Mouse (Mus musculus): Measurements from ENCODE around the gene Kcmf1. TPM values are rescaled to one million over a fixed set of nuclear protein-coding genes. Genes with fewer than 3 reads are reported as not detected.

Kcmf1 gene
- total RNA-seq (2021): 100 to 1,000 TPM; 104 to 110 TPM

GRCm38 (mm10) chr6:72899781-72900681 is at the start of gene Kcmf1:
Gene Kcmf1, minus strand, starts transcription at chr6:72899979.
- DNase-seq: peak; percentile 80 to 86
- intact Hi-C loops (cut with DNase I): loop anchor here (2.0 to 5.0 kb wide), 3 partner anchors 48 to 263 kb away; partner anchors contain the start of gene Tcf7l1

GRCm38 (mm10) chr6:72949161-72949756 is 49.5 kb upstream of the Kcmf1 start:
- no peak for DNase-seq
- intact Hi-C loops (cut with DNase I): no loop called here

- intact Hi-C loops (cut with DNase I): no loop called here
- no peak for DNase-seq
Measured at GRCm38 (mm10) chr6:72948392-72948791, 48.6 kb upstream of the Kcmf1 start.

- no peak for DNase-seq
- intact Hi-C loops (cut with DNase I): no loop called here
Measured at GRCm38 (mm10) chr6:72947960-72948359, 48.2 kb upstream of the Kcmf1 start.

GRCm38 (mm10) chr6:72940493-72940892 is 40.7 kb upstream of the Kcmf1 start:
- DNase-seq: peak; percentile 75 to 79
- intact Hi-C loops (cut with DNase I): loop anchor here (1.0 kb wide), 5 partner anchors 18 to 288 kb away; partner anchors contain the start of gene Tmsb10

- no peak for DNase-seq
- intact Hi-C loops (cut with DNase I): no loop called here
Measured at GRCm38 (mm10) chr6:72937859-72938258, 38.1 kb upstream of the Kcmf1 start.

GRCm38 (mm10) chr6:72937430-72937829 is 37.7 kb upstream of the Kcmf1 start:
- intact Hi-C loops (cut with DNase I): no loop called here
- no peak for DNase-seq

- intact Hi-C loops (cut with DNase I): no loop called here
- no peak for DNase-seq
Measured at GRCm38 (mm10) chr6:72932955-72933354, 33.2 kb upstream of the Kcmf1 start.

GRCm38 (mm10) chr6:72931533-72931932 is 31.8 kb upstream of the Kcmf1 start:
- no peak for DNase-seq
- intact Hi-C loops (cut with DNase I): no loop called here

GRCm38 (mm10) chr6:72929795-72930398 is 30.1 kb upstream of the Kcmf1 start:
- DNase-seq: no peak
- intact Hi-C loops (cut with DNase I): no loop called here

GRCm38 (mm10) chr6:72926755-72927482 is 27.1 kb upstream of the Kcmf1 start:
- peak; percentile 39 to 52 for DNase-seq

GRCm38 (mm10) chr6:72926031-72926430 is 26.3 kb upstream of the Kcmf1 start:
- no peak for DNase-seq
- intact Hi-C loops (cut with DNase I): no loop called here

More at GRCm38 (mm10) chr6:72926755-72927482, 27.1 kb upstream of the Kcmf1 start:
- intact Hi-C loops (cut with DNase I): no loop called here

- intact Hi-C loops (cut with DNase I): no loop called here
- DNase-seq: no peak
Measured at GRCm38 (mm10) chr6:72923381-72923780, 23.6 kb upstream of the Kcmf1 start.

- intact Hi-C loops (cut with DNase I): no loop called here
- DNase-seq: no peak
Measured at GRCm38 (mm10) chr6:72921081-72921480, 21.3 kb upstream of the Kcmf1 start.

GRCm38 (mm10) chr6:72918510-72919033 is 18.8 kb upstream of the Kcmf1 start:
- intact Hi-C loops (cut with DNase I): no loop called here
- no peak for DNase-seq

GRCm38 (mm10) chr6:72916330-72916729 is 16.6 kb upstream of the Kcmf1 start:
- no peak for DNase-seq
- intact Hi-C loops (cut with DNase I): no loop called here

GRCm38 (mm10) chr6:72914087-72914749 is 14.4 kb upstream of the Kcmf1 start:
- DNase-seq: no peak
- intact Hi-C loops (cut with DNase I): no loop called here

GRCm38 (mm10) chr6:72911261-72911660 is 11.5 kb upstream of the Kcmf1 start:
- DNase-seq: no peak
- intact Hi-C loops (cut with DNase I): no loop called here

- DNase-seq: no peak
- intact Hi-C loops (cut with DNase I): loop anchor here (5.0 kb wide), 1 partner anchor 265 kb away; no protein-coding TSS in a partner anchor
Measured at GRCm38 (mm10) chr6:72902254-72902990, 2.6 kb upstream of the Kcmf1 start.

Measured in heart, postnatal 36 days (tissue).